Mouse (Mus musculus): ENCODE data around the gene Tubg2.

The Tubg2 gene

GRCm38 (mm10) chr11:101192646-101193045, 36.9 kb downstream of the Tubg2 start:
- in situ Hi-C loops (cut with MboI, MseI) = no loop called here

GRCm38 (mm10) chr11:101193076-101193475, 37.4 kb downstream of the Tubg2 start:
- in situ Hi-C loops (cut with MboI, MseI) = no loop called here

GRCm38 (mm10) chr11:101194137-101194536, 38.4 kb downstream of the Tubg2 start:
- in situ Hi-C loops (cut with MboI, MseI) = no loop called here

DNA sequence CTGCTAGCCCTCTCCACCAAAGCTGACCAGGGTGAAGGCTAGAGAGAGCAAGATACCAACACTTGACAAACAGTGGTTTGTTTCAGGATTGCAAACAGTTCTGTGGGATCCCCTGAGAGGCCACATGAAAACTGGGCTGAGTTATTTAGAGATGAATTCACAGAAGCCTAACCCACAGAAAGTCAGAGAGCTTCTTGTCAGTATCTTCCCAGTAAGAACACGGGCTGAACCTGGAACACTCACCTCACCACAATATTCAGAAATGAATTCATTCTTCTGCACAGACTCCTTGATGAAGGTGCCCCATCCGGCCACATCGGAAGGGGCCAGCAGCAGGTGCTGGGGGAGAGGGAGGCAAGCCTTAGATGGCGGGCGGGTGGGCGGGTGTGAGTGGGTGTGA, 38.9 kb downstream of the Tubg2 start:
- in situ Hi-C loops (cut with MboI, MseI) = no loop called here

- in situ Hi-C loops (cut with MboI, MseI) = no loop called here
These were observed 39.4 kb downstream of the Tubg2 start for GRCm38 (mm10) chr11:101195101-101195500.

GRCm38 (mm10) chr11:101195571-101195970, 39.9 kb downstream of the Tubg2 start:
- in situ Hi-C loops (cut with MboI, MseI) = no loop called here

- in situ Hi-C loops (cut with MboI, MseI) = no loop called here
These were observed 40.5 kb downstream of the Tubg2 start for GRCm38 (mm10) chr11:101196175-101196574.

- in situ Hi-C loops (cut with MboI, MseI) = no loop called here
These were observed 43.8 kb downstream of the Tubg2 start for GRCm38 (mm10) chr11:101199555-101199954.

DNA sequence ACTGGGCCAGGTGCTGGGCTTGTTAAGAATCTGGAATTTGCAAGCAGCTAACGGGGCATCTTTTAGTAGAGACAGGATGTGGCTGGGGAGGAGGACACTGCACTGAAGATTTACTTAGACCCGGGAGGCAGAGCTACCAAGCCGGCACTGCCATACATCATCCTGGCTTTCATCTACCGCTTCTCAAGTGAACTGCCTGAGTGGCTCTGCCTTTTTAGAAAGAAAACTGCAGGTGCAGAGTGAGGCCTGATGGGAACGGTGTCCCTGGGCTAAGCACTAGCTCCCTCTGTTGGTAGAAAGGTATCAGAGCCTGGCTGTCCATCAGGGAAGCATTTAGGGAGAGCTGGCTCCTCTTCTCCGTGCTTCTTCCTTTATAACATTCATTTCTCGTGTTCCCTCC, 45.3 kb downstream of the Tubg2 start:
- in situ Hi-C loops (cut with MboI, MseI) = no loop called here
